Mouse (Mus musculus) frontal cortex, postnatal 14 days (tissue): ENCODE measurements around the gene Exoc8.

Experiments
- DNase-seq, 2 experiments: peaks; one replicate each; pipeline ENCODE4 v3.0.0; 2022; ENCODE audit warnings: low spot score in 2 of 2

Gene Exoc8

DNA sequence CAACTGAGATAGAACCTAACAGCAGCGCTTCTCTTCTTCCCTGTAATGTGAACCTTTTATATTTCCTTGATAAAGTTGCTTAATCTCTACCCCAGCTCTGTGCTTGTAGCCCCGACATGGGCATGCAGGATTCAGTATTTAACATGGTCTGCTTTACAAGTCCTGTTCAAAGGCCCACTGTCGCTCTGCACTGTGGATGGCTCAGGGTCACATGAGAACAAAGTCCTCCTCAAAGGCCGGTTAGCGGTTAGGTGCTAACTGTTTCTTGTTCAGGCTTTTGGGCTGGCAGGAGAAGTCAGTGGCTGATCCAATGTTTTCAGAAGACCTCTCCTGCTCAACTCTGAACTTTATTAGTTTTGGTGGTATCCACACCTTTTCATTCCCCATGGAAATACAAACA is 51.9 kb downstream of the Exoc8 start:
- no peak for DNase-seq

DNA sequence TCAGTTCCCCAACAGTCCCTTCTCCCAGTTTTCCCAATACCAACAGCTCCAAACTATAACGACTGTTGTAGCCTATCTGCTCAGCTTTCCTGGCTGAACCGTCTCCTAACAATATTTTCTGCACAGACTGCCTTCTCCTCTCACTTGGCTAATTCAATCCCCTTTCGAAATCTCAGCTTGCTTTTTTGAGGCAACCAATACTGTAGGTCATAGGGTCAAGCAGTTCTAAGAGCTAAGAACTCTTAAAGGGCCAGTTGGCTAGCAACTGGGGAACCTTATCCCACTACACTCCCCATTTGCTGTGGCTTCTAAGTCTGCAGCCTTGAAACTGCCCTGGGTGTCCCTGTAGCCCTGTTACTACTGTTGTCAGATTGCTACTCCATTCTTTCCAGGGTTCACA is 52.4 kb downstream of the Exoc8 start:
- no peak for DNase-seq
